Mouse (Mus musculus) heart, adult 11 months (tissue): ENCODE results near the gene Ttyh1.

Source experiments
- DNase-seq: peaks from one replicate; pipeline ENCODE4 v3.0.0; 2022

Ttyh1 gene

DNA sequence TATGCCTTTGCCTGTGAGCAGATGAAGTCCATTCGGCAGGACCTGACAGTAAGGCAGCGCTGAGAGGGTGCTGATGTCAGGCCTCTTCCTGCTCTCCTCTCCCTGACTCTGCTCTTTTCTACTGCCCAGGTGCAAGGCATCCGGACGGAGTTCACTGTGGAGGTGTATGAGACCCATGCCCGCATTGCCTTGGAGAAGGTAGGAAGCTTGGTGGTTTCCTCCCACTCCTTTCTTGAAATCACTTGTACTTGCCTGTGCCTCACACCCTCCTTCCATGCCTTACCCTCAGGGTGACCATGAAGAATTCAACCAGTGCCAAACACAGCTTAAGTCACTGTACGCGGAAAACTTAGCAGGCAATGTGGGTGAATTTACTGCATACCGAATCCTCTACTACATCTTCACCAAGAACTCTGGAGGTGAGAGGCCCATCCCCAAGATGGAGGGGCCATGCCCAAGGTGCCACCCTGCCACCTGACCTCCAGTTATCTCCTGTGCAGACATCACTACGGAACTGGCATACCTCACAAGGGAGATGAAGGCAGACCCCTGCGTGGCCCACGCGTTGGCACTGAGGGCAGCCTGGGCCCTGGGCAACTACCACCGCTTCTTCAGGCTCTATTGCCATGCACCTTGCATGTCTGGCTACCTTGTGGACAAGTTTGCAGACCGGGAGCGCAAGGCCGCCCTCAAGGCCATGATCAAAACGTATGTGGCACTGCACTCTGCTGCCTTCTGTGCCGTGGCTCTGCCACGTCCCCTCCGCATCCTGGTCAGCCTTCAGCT, 25.8 kb downstream of the Ttyh1 start:
- DNase-seq: peak; percentile 91

DNA sequence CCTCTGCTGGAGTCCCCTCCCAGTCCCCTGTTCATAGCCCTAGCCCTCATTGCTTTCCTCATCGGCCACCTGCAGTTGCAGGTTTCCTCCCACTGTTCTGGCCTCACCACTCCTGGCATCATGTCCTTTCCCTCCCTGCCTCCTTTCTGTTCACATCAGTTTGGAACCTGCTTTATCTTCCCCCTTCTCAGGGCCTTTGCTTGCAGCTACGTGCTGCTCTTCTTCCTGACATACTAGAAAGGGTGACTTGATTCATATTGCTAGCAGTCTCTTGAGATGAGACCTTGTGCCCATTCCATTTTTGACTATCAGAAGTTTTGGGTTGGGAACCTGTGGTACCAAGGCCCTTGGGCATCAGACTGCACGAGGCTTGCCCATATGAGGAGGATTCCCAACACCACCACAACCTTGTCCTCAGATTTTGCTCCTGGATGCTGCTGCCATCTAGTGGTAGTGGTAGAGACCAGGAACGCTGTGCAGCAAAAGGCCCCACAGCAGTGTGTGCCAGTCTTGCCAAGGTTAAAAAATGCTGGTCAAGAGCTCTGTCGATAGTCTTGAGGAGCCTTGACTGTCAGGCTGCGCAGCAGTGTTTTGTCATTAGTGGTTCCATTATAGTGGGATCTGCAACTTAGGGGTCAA, 26.5 kb downstream of the Ttyh1 start:
- DNase-seq: peak; percentile 92

DNA sequence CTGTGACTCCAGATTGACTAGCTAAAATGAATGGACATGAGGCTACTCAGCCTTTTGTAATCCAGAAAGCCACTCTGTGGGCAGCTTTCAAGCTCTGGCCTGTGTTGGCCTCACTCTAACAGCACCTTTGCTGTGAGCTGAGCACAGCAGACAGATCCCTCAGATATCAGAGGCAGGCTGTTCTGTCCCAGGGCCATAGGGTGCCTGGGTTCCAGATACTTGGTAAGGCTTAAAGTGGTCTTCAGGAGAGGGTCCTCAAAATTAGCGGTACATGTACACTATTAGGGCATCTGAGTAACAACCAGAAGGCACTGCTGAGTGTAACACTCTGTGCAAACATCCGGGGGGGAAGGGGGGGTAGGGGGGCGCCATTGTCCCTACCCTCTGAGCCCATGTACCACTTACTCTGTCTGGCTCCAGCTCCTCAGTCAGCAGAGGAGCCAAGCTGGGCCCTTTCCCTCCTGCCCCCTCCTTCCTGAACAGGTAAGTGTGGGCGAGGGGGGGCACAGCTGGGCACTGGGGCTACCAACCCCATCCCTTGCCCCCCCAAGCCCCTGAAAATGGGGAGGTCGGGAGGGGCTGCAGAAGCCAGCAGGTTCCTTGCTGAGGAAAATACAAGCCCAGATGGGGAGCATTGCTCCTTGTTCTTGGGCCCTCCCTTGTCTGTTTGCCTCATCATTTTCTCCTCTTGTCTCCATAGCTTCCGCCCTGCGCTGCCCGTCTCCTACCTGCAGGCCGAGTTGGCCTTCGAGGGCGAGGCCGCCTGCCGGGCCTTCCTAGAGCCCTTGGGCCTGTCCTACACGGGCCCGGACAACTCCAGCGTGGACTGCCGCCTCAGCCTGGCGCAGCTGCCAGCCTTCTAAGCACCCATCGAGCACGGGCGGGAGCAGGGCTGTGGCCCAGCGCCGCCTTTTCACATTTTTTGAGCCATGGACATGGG, 27.3 kb downstream of the Ttyh1 start:
- DNase-seq: peak; percentile 93

DNA sequence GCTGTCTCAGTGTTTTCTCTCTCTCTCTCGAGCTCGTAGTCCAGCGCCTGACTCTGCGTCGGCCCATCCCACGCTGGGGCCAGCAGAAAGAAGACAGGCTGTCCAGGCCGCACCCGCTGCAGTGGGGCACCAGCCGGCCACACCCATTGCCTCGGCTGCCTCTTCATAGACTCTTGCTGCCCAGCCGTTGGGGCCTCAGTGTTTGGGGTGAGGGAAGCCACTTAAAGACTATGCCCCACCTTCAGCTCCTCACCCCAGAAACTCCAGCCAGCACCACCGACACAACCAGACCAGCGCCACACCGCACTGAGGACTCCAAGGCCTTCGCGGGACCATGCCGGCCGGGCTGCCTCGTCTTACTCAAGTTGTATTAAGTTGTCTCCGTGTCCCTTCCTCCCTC, 28.2 kb downstream of the Ttyh1 start:
- peak; percentile 92 for DNase-seq

DNA sequence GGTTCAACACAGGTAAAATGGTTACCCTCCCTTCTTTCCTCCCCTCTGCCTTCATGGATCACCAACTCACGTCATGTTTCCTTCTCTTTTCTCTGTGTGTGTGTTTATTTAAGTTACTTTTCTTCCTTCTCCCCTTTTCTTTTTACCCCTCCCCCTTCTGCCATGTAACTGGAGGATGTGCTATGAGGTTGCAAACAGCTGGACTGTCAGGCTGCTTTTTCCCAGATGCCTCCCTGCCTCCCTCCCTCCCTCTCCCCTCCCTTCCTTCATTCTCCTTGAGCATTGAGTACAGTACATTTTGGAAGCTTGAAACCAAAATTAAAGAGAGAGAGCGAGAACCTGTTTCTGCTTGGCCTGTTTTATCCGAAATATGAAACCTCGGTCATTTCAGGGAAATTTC, 28.6 kb downstream of the Ttyh1 start:
- no peak for DNase-seq

DNA sequence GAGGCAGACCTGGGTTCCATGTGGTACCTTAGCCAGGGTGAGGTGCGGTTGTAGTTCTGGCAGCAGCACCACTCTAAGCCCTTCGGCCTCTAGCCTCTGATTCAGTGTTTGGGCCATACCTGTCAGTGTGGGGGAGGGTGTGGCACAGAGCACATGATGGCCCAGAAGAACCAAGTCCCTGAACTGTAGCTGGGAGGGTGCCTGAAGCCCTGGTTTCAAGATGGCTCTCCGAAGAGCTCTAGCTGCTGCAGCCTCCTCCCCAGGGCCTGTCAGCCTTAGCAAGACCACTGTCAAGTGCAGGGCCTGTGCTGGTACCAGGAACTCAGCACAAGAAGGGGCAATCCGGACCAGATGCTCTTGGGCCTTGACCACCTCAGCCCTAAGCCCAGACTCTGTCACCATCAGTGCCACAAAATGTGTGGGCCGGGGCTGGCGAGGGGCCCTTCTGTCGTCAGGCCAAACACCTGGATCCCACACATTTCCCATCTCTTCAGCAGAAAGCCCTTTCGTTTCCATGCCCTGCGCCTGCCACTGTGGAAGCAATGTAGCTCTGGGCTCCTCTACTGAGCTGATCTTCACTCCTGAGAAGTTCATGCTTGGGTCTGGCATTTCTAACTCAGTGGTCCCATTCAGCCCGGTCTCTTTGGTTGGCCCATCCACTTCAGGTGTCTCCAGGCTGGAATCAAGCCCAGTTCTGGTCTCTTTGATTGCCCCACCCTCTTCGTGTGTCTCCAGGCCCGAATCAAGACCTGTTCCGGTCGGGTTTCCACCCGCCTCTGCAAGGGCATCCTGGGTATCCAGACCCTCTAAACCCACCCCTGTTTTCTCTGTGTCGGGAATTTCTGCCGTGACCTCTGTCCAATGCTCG, 29.4 kb downstream of the Ttyh1 start:
- DNase-seq: peak; percentile 95

DNA sequence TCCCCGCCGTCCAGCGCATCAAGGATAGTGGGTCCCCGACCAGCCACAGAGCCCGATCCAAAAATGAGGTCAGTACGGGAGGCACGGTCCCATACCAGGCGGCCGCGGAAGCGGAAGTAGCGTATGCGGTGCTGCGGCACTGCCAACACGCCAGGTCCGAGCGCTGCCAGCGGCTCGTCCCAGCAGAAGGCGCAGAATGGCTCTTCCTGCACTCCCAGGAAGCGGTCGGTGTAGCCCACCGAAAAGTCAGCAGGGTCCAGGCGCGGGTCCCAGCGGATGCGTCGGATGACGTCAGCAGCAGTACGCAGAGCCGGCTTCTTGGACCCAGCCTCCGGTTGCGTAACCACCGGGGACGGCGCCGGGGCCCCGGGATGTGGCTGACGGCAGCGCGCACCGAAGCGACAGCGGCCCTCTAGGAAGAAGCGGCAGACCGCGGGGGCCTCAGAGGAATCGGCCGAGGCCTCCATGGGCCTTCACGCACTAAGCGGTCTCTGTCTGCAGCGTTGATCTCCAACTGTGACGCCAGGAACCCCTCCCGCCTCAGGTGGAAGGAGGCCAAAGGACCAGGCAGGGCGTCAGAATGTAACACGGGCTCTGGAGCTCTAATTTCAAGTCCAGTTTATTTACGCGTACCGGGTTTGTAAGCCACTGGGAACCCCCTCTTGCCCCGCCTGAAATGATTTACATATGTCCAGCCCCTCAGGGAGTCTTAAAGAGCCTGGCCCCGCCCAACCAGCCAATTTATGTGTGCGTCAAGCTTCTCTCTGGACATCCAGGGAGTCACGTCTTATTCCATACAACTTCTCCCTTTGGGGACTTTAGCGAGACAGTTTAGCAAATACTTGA, 30.2 kb downstream of the Ttyh1 start:
- peak; percentile 99 for DNase-seq

DNA sequence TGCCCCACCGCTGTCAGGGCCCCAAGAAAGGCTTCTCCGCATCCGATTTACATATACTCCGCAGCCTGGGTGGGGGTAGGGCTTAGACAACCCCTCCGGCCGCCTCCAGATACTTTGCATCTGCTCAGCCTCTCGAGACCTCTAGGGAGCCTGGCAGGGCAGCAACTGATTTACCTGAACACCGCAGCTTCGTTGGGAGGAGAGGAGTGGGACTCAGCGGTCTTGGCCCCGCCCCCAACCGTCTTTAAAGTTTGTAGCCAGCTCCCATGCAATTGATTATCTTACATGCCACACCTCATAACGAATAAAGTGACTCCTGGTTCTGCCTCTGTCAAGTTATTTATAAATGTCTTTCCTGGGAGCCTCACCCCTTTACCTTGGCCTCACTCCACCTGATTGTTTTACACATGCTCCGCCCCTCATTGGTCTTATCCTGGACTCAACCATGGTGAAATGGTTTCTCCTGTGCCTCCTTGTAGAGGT, 30.9 kb downstream of the Ttyh1 start, which contains the start of gene Leng9:
TSS of gene Leng9 (minus strand) at position 316 of the 483 bp plus-strand sequence.
- peak; percentile 98 for DNase-seq

DNA sequence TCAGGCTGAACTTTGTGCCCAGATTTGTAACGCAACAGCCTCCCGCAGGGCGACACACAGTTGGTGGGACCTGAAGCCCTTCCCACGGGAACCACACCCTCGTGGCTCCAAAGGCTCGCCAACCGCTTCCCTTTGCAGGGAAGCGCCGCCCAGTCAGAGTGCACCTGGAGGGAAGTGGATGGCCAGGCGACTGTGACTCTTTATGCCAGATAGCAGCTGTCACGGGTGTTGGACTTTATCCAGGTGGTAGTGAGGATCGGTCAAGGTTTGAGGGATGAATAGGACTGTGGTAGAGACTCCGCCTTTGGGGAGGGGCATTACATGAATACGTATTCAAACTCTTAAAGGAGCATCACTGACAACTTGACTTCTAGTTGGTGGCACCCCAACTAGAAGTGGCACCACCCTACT, 31.6 kb downstream of the Ttyh1 start:
- peak; percentile 97 for DNase-seq

DNA sequence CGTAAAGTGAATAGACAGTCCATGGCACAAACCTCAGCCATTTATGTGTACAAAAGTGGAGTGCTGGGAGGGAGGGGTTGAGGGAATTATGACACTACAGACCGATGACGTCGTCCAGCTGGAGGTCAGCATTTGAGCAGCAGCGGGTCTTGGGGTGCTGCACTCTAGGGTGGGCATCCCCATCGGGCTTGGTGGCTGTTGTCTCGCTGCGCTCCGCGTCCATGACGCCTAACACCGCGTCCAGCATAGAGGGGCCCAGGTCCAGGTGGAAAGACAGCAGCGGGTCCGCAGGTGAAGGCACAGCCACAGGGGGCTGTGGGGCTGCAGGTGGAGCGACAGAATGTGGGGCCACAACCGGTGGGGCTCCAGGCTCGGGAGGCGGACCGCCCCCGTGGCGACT, 32.0 kb downstream of the Ttyh1 start:
- peak; percentile 95 for DNase-seq

DNA sequence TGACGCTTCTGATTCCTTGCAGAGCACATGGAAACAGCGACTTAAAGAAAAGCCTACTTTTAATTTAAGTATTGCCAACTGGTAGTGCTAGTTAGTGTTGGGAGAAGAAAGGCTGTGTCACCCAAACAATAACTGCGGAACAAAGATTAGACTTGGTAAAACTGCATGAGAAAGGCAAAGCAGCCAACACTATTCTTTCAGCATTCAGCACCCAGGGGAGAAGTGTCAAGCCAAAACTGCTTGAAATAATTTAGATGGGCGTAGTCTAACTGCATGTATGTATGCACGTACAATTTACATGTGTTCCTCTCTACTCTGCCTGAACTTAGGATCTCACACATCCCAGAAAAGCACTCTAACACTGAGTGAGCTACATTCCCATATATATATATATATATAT, 35.1 kb downstream of the Ttyh1 start:
- peak; percentile 36 for DNase-seq

DNA sequence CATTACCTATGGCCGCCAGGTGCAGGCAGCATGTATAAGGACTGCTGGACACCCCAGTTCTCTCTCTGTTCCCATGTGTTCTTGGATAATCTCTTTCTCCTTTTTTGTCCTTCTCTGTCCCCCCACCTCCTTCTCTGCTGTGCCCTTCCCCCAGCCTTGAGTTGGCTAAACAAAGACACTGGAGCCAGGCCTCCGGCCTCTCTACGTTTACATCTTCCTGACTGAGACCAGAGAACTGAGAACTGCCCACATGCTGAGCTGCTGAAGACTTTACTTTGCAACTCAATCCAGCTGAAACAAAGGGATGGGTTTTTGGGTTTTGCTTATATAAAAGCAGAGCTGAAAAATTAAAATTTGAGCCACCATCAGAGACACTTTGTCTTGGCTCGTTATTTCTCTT, 35.8 kb downstream of the Ttyh1 start:
- DNase-seq: peak; percentile 70

DNA sequence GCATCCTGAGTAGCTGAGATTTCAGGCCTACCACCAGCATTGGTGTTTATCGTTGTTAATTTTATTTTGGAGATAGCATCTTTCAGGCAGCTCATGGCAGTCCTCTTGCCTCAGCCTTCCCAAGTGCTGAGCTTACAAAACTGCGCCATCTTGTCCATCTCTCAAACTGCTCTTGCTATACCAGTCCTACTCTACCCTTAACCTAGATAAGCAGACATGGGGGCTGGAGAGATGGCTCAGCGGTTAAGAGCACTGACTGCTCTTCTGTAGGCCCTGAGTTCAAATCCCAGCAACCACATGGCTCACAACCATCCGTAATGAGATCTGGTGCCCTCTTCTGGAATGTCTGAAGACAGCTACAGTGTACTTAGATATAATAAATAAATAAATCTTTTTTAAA, 42.4 kb downstream of the Ttyh1 start:
- peak; percentile 78 for DNase-seq

DNA sequence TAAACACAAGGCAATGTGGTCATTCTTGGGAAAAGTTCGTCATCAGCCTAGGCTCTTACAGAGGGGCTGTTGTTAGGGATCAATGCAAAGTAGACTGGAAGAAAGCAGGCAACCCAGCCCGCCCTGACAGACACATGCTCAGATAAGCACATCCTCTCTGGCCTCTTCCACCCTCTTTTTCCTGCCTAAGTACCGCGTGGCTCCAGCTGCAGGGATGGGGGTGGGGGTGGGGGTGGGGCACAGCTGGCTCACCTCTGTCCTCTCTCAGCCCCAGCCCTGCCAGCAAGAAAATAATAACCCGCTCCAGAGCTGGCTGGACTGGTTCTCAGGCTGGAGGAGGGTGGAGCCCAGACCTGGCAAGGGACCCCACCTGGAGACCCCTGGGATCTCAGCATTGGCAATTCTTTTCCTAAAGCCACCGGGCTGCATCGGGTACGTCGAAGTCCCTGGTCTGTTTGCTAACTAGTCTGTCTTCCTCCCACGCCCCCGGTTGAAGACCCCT, 44.4 kb downstream of the Ttyh1 start:
- DNase-seq: peak; percentile 97

DNA sequence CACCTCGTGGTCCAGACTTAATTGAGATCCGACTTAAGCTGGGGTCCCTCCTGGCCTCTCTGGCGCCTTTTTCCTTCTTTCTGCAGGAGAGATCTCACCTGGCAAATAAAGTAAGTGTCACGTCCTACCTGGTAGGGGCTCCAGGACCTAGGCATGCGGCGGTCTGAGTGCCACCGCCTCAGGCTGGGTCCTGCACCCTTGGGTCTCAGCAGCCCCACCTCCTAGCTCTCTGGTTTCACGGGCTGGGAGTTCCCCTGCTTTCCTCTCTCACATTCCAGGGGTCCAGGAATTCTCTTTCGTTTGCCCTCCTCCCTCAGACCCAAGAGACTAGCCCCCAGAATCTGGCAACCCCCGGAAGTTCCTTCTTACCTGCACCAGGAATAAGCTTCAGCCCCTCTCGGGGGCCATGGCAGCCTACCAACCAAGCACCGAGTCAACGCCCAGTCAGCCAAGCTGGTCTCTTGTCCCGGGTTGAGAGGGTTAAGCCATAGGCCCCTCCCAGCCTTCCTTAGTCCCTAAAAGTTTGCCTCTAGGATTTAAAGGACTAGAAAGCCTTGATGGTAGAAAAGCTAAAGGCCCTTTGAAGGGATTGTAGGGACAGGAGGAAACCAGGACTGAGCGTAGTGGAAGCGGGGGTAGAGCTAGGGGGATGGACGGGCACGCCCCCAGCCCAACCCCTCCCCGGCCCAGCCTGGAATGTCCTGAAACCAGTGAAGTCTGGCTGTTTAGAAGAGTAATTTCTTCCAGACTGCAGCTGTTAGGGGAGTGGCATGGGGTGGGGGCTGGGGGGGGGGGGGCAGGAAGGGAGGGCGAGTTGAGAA, 45.1 kb downstream of the Ttyh1 start, which contains the start of gene Cdc42ep5:
TSS of gene Cdc42ep5 (minus strand) at position 771 of the 821 bp plus-strand sequence.
- peak; percentile 99 for DNase-seq

DNA sequence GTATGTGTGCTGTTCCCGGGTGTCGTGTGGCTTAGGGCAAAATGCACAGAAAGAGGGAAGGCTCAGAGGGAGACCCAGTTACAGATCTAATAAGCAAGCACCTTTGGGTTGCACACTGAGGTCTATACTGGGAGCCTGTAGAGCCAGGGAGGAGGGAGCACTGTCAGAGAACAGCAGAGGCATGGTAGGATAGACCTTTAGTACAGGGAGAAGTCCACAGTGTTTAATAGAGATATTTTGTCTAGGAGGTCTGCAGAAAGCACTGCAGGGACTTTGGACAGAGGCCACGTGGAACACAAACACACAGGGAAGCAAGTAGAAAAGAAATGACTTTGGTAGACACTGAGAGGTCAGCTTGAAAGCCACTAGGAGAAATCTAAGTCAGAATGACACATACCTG, 46.1 kb downstream of the Ttyh1 start:
- peak; percentile 87 for DNase-seq

DNA sequence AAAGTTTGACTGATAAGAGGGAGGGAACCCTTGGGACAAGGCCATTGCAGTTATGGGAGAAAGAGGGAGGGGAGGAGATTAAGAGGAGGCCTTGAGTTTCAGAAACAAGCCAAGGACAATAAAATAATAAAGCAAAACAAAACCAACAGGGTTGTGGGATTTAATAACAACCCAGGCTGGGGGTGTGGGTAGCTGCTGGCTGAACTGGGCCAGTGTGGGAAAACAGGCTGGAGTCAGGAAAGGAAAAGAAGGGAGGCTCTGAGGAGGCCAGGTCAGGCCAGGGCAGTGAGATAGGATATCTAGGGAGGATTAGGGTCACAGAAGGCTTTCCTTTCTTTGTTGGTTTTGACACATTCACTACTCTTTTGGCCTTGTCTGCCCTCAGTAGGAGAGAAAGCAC, 47.9 kb downstream of the Ttyh1 start:
- DNase-seq: peak; percentile 82

DNA sequence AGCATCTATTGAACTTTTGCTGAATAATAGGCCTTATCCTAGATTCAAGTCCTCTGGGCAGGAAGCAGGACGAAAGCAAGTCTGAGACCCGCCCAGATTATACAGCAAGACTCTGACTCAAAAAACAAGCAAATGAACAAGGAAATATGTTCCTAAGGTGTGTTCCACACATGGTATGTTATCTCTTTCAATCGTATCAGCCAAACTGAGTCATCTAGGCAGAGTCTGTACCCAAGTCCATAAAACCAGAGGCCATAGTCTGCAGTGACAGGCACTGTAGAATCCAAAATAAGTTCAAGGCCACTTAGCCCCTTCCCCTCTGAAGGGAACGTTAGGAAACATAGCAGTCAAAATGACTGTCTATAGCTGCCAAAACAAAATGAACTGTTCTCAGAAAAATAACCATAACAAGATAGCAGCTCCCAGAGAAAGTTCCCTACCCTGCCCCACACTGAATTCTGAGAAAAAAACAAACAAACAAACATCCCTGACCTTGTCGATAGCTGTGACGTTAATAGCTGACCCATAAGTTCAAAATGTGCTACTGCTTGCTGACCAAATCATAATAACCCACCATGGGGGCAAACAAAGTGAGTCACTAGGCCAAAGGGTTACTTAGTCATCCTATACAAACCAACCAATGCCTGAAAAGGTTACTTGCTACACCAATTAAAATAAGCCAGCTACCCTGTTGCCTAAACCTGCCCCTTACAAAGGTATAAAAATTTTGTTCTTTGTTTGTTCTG, 51.2 kb downstream of the Ttyh1 start:
- no peak for DNase-seq

DNA sequence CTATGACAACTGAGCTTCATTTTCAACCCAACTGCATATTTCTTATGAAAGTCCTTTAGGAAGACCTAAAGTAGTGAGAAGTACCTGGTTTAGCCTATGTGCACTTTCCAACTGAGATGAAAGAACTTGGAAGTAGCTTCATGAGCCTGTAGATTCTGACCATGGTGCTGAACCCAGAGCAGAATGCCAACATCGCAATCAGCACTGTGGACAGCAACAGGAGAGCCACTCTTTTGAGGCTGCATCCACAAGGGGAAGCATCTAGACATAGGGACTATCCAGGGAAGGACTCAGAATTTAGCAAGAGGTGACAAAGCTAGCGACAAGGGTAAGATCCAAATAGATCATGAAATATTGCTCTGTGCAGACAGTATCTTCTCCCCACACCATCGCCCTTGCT, 59.2 kb downstream of the Ttyh1 start:
- peak; percentile 84 for DNase-seq
